Mouse (Mus musculus) liver, adult 2 months (tissue): ENCODE results near the gene Tsfm.

Experiments used
- CTCF ChIP-seq: fragments of 200-500 bp; IDR thresholded peaks from 2 replicates; pipeline ENCODE4 v1.5.1; 2011; ENCODE audit warnings: low read depth, low read length, control low read depth
- POLR2A ChIP-seq: fragments of 200-500 bp; IDR thresholded peaks from 2 replicates; pipeline ENCODE4 v1.6.1; 2011; ENCODE audit warnings: low read length, control low read depth; ENCODE audit not compliant: insufficient read depth; ENCODE audit errors: extremely low read depth

DNA sequence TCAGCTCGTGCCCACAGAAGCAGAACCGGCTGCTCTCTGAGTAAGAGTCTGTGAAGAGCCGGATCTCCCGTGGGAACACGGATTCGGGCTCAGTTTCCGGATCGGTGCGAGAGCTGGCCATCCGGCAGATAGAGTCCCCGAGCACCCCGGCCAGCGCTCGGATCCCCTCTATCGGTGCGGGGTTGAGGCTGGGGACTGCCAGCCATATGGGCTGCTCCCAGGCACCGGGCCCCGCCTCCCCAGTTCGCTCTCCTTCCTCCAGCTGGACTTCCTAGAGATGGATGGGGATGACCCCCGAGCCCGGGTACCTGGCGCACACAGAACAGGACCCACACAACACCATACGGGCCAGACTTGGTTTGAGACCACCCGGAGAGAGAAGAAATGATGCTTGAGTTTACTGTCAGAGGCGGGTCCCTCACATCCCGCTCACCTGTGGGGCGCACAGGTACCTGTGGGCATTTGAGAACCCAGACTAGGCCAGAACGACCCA lies 10.7 kb upstream of the Tsfm start, which contains the start of the genes Mettl1 and Eef1akmt3:
- TF ChIP-seq CTCF: no peak
- TF ChIP-seq POLR2A: no peak
